ENCODE assay signal across 2 mouse cellular contexts in genomic region chr10:43845442-43845841, GRCm38 (mm10).
TF ChIP-seq lines count a peak whose summit lies in the region.

No protein-coding gene starts in this region.

TF ChIP-seq in CH12.LX, 34 proteins besides CTCF, POLR2A, EP300 and RAD21 (continued from another document):
- TF ChIP-seq E2F4 (IDR thresholded peaks at IDR 0.05; ENCODE audit: insufficient replicate concordance, low read depth, low read length) = no peak
- TF ChIP-seq TBP (conservative IDR thresholded peaks at IDR 0.05; ENCODE audit: low read depth, low read length) = no peak

TF ChIP-seq in MEL, 35 proteins besides CTCF, POLR2A, EP300 and RAD21 (continued from another document):
- TF ChIP-seq HCFC1 (IDR thresholded peaks at IDR 0.05; ENCODE audit: low read depth, low read length) = no peak
- no peak for TF ChIP-seq RCOR1 (IDR thresholded peaks at IDR 0.05; ENCODE audit: low read depth, low read length)
- TF ChIP-seq CHD1 (IDR thresholded peaks at IDR 0.05; ENCODE audit: low read depth, low read length) = no peak
- TF ChIP-seq ZNF384 (IDR thresholded peaks at IDR 0.05; ENCODE audit: low read depth, low read length) = no peak
- TF ChIP-seq POLR2AphosphoS5 (IDR thresholded peaks at IDR 0.05; ENCODE audit: borderline replicate concordance, low read depth, low read length) = no peak
- TF ChIP-seq TAL1 (IDR thresholded peaks at IDR 0.05; ENCODE audit: low read length) = no peak
- no peak for TF ChIP-seq MAZ (IDR thresholded peaks at IDR 0.05; ENCODE audit: low read depth, low read length)
- no peak for TF ChIP-seq BHLHE40 (IDR thresholded peaks at IDR 0.05; ENCODE audit: borderline replicate concordance, low read depth, low read length)
